Mouse (Mus musculus): Measurements from ENCODE around the gene A430033K04Rik. TPM values are rescaled to one million over a fixed set of nuclear protein-coding genes. Genes with fewer than 3 reads are reported as not detected.

The A430033K04Rik gene
- polyA plus RNA-seq, 1 experiment from 2014 or later, result 7.1 TPM

GRCm38 (mm10) chr5:138697466-138697865 lies 74.8 kb downstream of the A430033K04Rik start:
- Histone ChIP-seq H3K27ac (replicated peaks in 1 of 2; ENCODE audit: control insufficient read depth in 1 of 2, insufficient read depth in 1 of 2, low read depth in 2 of 2, low read length in 2 of 2) (no peak overlapping the region), H3K9me3 (ENCODE audit: control insufficient read depth, low read length) (no peaks in the 10 kb centered on the region), H3K4me2 (ENCODE audit: low read length) (no peak overlapping the region), H3K27me3 (ENCODE audit: control insufficient read depth, insufficient read depth, low read length) (no peaks in the 10 kb centered on the region), H3K9ac (ENCODE audit: low read length) (no peak overlapping the region), H3K4me1 (ENCODE audit: control insufficient read depth in 2 of 2, insufficient read depth in 2 of 2, low read length in 2 of 2) (peaks cover 7 to 12% of the 10 kb centered on the region in 2 experiments; a peak in 3 of 4 replicates), H3K36me3 (ENCODE audit: control insufficient read depth, insufficient read depth, low read length) (no peaks in the 10 kb centered on the region), H3K4me3 (ENCODE audit: control insufficient read depth in 1 of 2, insufficient read depth in 1 of 2, low read depth in 1 of 2, low read length in 2 of 2) (no peak overlapping the region)
- ATAC-seq (ENCODE audit: insufficient number of reproducible peaks, insufficient read depth, low FRiP score, low read depth), result no peak
- 24% methylated on average over 6 of the region's 6 CpGs for WGBS

Small RNA genes lying within 50 kb of the gene (microRNA-seq; reads per million reads assigned to microRNA genes)
- not detected for gene Gm24082

Other genes starting within 250 kb of the A430033K04Rik start
- 23.8 and 24.9 TPM in 2 replicates for gene Zfp157, start 181.4 kb upstream of the A430033K04Rik start, polyA plus RNA-seq (2014; fragmentation: Nextera tagmentation; extraction: Ambion mirVana)
- gene 1700123K08Rik, start 58.1 kb upstream of the A430033K04Rik start, polyA plus RNA-seq (2014; fragmentation: Nextera tagmentation; extraction: Ambion mirVana), result not detected in 2 replicates
- 46.0 and 49.4 TPM in 2 replicates for gene Zfp68, start 3.1 kb upstream of the A430033K04Rik start, polyA plus RNA-seq (2014; fragmentation: Nextera tagmentation; extraction: Ambion mirVana)
- 7.7 and 8.7 TPM in 2 replicates for gene Fam20c, start 131.7 kb downstream of the A430033K04Rik start, polyA plus RNA-seq (2014; fragmentation: Nextera tagmentation; extraction: Ambion mirVana)
- gene Gm5294, start 197.2 kb downstream of the A430033K04Rik start, polyA plus RNA-seq (2014; fragmentation: Nextera tagmentation; extraction: Ambion mirVana), result not detected in 2 replicates